Mouse (Mus musculus) cortical plate, adult 2 months (tissue): ENCODE data around the gene Ntn1.

Experiments
- CTCF ChIP-seq: fragments of 200-500 bp; IDR thresholded peaks from 2 replicates; pipeline ENCODE4 v1.5.1; 2011; ENCODE audit warnings: mild to moderate bottlenecking, control low read depth, low read length; ENCODE audit not compliant: insufficient read depth; ENCODE audit errors: extremely low read depth
- POLR2A ChIP-seq: fragments of 200-500 bp; IDR thresholded peaks from 2 replicates; pipeline ENCODE4 v1.6.1; 2011; ENCODE audit warnings: mild to moderate bottlenecking, low read length, control low read depth; ENCODE audit not compliant: insufficient read depth; ENCODE audit errors: extremely low read depth

GRCm38 (mm10) chr11:68305997-68306396, 94.6 kb downstream of the Ntn1 start:
- TF ChIP-seq CTCF = no peak
- TF ChIP-seq POLR2A = no peak
